Mouse (Mus musculus) thymus, adult 2 months (tissue): ENCODE results near the gene Rdh7. TPM values are rescaled to one million over a fixed set of nuclear protein-coding genes. Genes with fewer than 3 reads are reported as not detected.
"Not testable (repeated sequence)": the region's sequence is repeated elsewhere in the genome, so short reads cannot be mapped to it uniquely, and the experiment has no call there.

Source experiments
- DNase-seq: peaks from one replicate; pipeline ENCODE4 v3.0.0; 2021
- H3K27ac ChIP-seq: fragments of 200-500 bp; 2 replicates; pipeline ENCODE4 v1.5.1; 2012; ENCODE audit warnings: low read length, control low read depth; ENCODE audit not compliant: control insufficient read depth, insufficient read depth
- H3K27me3 ChIP-seq: fragments of 200-500 bp; 2 replicates; pipeline ENCODE4 v1.6.1; 2012; ENCODE audit warnings: mild to moderate bottlenecking, low read length, moderate library complexity, mixed read lengths; ENCODE audit not compliant: control insufficient read depth, insufficient read depth
- H3K36me3 ChIP-seq: fragments of 200-500 bp; 2 replicates; pipeline ENCODE4 v1.6.1; 2012; ENCODE audit warnings: mild to moderate bottlenecking, low read length, moderate library complexity; ENCODE audit not compliant: control insufficient read depth, insufficient read depth
- H3K4me1 ChIP-seq: fragments of 200-500 bp; replicated peaks from 2 replicates; pipeline ENCODE4 v1.6.1; 2012; ENCODE audit warnings: low read length; ENCODE audit not compliant: control insufficient read depth, insufficient read depth
- H3K4me3 ChIP-seq: fragments of 200-500 bp; 2 replicates; pipeline ENCODE4 v1.5.1; 2012; ENCODE audit warnings: mild to moderate bottlenecking, low read length, control low read depth, moderate library complexity; ENCODE audit not compliant: control insufficient read depth, insufficient read depth
- CTCF ChIP-seq: fragments of 200-500 bp; IDR thresholded peaks from 2 replicates; pipeline ENCODE4 v1.5.1; 2012; ENCODE audit warnings: mild to moderate bottlenecking, control low read depth, low read length, moderate library complexity, borderline replicate concordance; ENCODE audit not compliant: control insufficient read depth, poor library complexity, insufficient read depth; ENCODE audit errors: extremely low read depth
- POLR2A ChIP-seq: fragments of 200-500 bp; IDR thresholded peaks from 2 replicates; pipeline ENCODE4 v1.6.1; 2012; ENCODE audit warnings: mild to moderate bottlenecking, low read length, control low read depth, moderate library complexity; ENCODE audit not compliant: control insufficient read depth, poor library complexity, insufficient read depth; ENCODE audit errors: extremely low read depth
- WGBS: fragments of 180-500 bp; shearing (Covaris S2); methylation state at CpG from one replicate; pipeline ENCODE4 v1.1.7; 2018; 5-methylcytosine and 5-hydroxymethylcytosine counted together
- polyA plus RNA-seq: library from polyadenylated mRNA; depleted of rRNA; stranded (reverse); fragments of >200 nt; gene quantifications from 2 replicates; pipeline ENCODE4 v1.2.3, GENCODE M21; 2012

Rdh7 gene
- polyA plus RNA-seq, 1 experiment, result 0.11 TPM

DNA sequence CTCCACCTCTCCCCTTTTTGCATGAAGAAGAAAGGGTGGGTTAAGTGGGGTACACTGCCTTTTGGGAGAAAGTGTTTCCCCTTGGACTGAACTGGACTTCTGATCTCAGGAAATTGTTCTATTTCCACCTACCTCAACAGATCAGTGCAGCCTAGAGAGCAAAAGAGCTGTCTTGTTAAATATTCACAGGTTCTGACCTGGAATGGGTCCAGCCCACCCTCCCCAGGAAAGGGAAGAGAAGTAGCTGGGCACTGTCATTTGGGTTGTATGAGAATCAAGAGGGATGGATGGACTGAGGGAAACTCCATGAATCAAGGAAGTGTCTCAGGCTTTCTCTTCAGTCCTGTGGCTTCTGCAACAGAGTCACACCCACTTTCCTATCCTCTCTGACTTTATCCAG, 23.7 kb downstream of the Rdh7 start:
- Histone ChIP-seq H3K4me3 (no peak overlapping the region), H3K27ac (no peak overlapping the region), H3K36me3 (no peaks in the 10 kb centered on the region), H3K4me1 (no peaks in the 10 kb centered on the region), H3K27me3 (no peaks in the 10 kb centered on the region)
- TF ChIP-seq CTCF, result no peak
- no peak for TF ChIP-seq POLR2A
- no peak for DNase-seq

DNA sequence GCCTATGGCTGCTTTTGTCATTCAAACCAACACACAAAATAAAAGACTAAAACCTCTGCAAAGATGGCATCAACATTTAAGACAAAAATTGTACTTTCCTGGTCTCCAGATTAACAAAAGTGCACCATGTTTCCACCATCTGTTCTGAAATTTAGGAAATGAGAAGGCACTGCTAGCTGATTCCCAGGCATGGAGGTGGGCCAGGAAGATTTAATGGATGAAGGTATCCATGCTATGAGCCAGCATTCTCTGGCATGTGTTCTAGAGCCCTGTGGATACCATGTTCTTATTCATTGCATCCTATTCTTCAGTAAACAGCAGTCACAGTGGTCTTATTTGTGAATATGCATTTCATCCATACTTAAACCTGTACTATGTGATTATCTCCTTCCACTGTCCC, 32.2 kb downstream of the Rdh7 start:
- H3K27ac ChIP-seq, result no peak overlapping the region
- no peaks in the 10 kb centered on the region for H3K36me3 ChIP-seq
- no peaks in the 10 kb centered on the region for H3K27me3 ChIP-seq
- H3K4me1 ChIP-seq, result no peaks in the 10 kb centered on the region
- H3K4me3 ChIP-seq, result no peak overlapping the region
- no peak for DNase-seq
- no peak for TF ChIP-seq CTCF
- no peak for TF ChIP-seq POLR2A

DNA sequence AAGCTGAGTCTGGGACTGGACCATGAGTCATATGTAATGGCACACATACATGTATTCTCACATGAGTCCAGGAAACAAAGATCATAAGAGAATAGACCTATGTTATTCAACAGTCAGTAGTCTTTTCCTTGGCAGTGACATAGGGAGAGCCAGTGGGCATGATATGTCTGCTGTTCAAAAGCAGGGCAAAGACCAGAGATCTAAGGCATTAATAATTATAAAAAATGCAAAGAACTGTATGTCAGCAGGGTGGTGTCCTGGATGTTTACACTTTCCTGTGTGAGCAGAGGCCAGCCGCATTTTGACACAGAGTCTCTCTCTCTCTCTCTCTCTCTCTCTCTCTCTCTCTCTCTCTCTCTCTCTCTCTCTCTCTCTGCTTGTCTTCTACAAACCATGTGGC, 39.0 kb downstream of the Rdh7 start, which contains the start of gene Rdh19:
Gene Rdh19, plus strand, starts transcription at position 301 of the 400 bp plus-strand sequence.
- Histone ChIP-seq H3K27me3 (no peaks in the 10 kb centered on the region), H3K4me3 (no peak within 1 kb of the TSS), H3K36me3 (no peaks in the 10 kb centered on the region), H3K4me1 (no peaks in the 10 kb centered on the region), H3K27ac (no peak within 1 kb of the TSS)
- WGBS, result 91% methylated on average over 1 of the region's 1 CpGs
- DNase-seq, result no peak
- no peak for TF ChIP-seq CTCF
- TF ChIP-seq POLR2A, result no peak

DNA sequence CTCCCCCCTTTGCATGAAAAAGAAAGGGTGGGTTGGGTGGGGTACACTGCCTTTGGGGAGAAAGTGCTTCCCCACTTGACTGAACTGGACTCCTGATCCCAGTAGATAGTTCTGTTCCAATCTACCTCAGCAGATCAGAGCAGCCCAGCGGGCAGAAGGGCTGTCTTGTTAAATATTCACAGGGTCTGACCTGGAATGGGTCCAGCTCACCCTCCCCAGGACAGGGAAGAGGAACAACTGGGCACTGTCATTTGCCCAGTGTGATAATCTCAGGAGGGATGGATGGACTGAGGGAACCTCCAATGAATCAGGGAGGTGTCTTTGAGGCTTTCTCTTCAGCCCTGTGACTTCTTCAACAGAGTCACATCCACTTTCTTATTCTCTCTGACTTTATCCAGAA, 40.5 kb downstream of the Rdh7 start:
- Histone ChIP-seq H3K27me3 (no peaks in the 10 kb centered on the region), H3K27ac (no peak overlapping the region), H3K4me1 (no peaks in the 10 kb centered on the region), H3K36me3 (no peaks in the 10 kb centered on the region), H3K4me3 (no peak overlapping the region)
- 93% methylated on average over 1 of the region's 1 CpGs for WGBS
- DNase-seq, result no peak
- TF ChIP-seq POLR2A (no peak), CTCF (no peak)

DNA sequence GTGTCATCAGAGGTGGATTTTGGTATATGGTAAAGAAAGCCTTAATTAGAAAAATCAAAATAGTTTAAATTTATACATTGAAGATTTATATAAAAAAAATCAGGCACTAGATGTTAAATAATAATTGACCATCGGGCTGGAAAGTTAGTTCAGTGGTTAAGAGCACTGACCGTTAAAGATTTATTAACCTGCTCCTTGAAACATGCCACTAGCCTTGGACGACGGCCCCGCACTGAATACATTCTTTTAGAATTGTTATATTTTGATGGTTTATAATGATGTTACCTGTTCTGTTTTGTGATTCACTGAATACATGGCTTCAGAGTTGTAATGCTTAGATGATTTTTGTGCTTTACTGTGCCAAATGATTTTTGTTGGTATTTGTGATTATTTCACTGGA, 42.7 kb downstream of the Rdh7 start:
- H3K27me3 ChIP-seq, H3K36me3 ChIP-seq, H3K27ac ChIP-seq, DNase-seq, H3K4me3 ChIP-seq, H3K4me1 ChIP-seq: not testable (repeated sequence)
- WGBS, result 97% methylated on average over 5 of the region's 5 CpGs

DNA sequence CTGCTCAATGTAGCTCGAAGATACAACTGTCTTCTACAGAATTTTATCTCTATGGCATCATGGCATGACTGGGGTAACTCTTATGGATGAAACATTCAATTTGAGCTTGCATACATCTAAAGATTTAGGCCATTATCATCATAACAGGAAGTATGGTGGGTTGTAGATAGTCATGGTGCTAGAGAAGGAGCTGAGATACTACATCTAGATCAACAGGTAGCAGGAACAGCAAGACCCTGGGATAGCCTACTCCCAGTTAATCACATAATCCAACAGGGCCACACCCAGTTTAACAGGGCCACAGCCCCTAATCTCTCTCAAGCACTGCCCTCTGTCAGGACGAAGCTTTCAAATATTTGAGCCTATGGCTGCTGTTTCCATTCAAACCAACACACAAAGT, 47.8 kb downstream of the Rdh7 start:
- H3K4me3 ChIP-seq, result no peak overlapping the region
- no peaks in the 10 kb centered on the region for H3K4me1 ChIP-seq
- no peak overlapping the region for H3K27ac ChIP-seq
- H3K36me3 ChIP-seq, result no peaks in the 10 kb centered on the region
- 80% methylated on average over 2 of the region's 2 CpGs for WGBS
- H3K27me3 ChIP-seq, result no peaks in the 10 kb centered on the region
- no peak for DNase-seq
- TF ChIP-seq POLR2A (no peak), CTCF (no peak)

DNA sequence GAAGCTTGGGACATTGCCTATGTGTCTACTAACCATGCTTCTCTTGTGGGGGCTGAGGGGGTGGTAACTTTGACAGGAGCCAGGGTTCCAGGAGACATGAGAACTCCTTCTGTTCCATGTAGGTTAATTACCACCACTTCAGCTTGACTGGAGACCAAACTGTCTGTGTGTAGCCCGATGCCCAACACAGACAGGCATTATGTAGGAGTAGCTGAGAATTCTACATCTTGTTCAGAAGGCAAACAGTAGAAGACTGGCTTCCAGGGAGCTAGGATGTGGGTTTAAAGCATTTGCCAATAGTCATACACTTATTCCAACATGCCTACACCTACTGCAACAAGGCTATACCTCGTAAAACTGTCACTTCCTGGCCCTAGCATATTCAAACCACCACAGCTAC, 50.1 kb downstream of the Rdh7 start:
- 92% methylated on average over 2 of the region's 2 CpGs for WGBS
- no peaks in the 10 kb centered on the region for H3K4me1 ChIP-seq
- TF ChIP-seq POLR2A (no peak), CTCF (no peak)
- no peak for DNase-seq
- no peak overlapping the region for H3K27ac ChIP-seq
- no peaks in the 10 kb centered on the region for H3K27me3 ChIP-seq
- H3K4me3 ChIP-seq, result no peak overlapping the region
- H3K36me3 ChIP-seq, result no peaks in the 10 kb centered on the region

DNA sequence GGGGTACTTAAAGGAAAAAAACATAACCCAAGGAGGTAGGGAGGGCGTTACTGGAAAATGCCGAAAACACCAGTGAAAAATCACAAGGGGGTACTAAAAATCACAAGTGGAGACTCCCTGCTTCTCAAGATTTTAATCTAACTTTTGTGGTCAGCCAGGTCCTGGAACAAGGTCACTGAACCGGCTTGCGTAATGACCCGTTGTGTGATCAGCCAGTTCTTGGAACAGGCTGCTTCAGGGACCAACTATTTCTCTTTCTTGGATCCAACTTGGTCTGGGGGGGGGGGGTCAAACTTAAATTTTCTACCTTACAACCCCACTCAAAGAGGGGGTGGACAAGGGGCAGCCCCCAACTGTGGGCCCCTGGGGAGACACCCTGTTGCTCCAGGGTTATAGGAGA, 50.8 kb downstream of the Rdh7 start:
- not testable (repeated sequence) for H3K27me3 ChIP-seq, H3K27ac ChIP-seq, H3K4me1 ChIP-seq, DNase-seq, H3K36me3 ChIP-seq, H3K4me3 ChIP-seq
- WGBS, result 94% methylated on average over 5 of the region's 5 CpGs
